Mouse (Mus musculus) embryonic facial prominence, embryonic 13.5 days (tissue): ENCODE data around the gene Zfp637. TPM values are rescaled to one million over a fixed set of nuclear protein-coding genes. Genes with fewer than 3 reads are reported as not detected.
"Not testable (repeated sequence)": the region's sequence is repeated elsewhere in the genome, so short reads cannot be mapped to it uniquely, and the experiment has no call there.

Experiments used
- ATAC-seq: fragments of 200-750 bp; cut with Nextera tagmentation; 2 replicates; pipeline ENCODE4 v1.8.0; 2017; ENCODE audit warnings: low read depth; ENCODE audit not compliant: insufficient number of reproducible peaks, insufficient read depth, low FRiP score, low TSS enrichment
- H3K27ac ChIP-seq: fragments of 300-500 bp; sonication (generic); 2 replicates; pipeline ENCODE4 v1.5.1; 2015; ENCODE audit warnings: moderate library complexity, mild to moderate bottlenecking, inconsistent platforms
- H3K27me3 ChIP-seq: fragments of 300-500 bp; sonication (generic); 2 replicates; pipeline ENCODE4 v1.6.1; 2015; ENCODE audit warnings: mild to moderate bottlenecking, inconsistent platforms
- H3K36me3 ChIP-seq: fragments of 300-500 bp; sonication (generic); 2 replicates; pipeline ENCODE4 v1.6.1; 2015; ENCODE audit warnings: mild to moderate bottlenecking, inconsistent platforms
- H3K4me1 ChIP-seq: fragments of 300-500 bp; sonication (generic); 2 replicates; pipeline ENCODE4 v1.6.1; 2015; ENCODE audit warnings: inconsistent platforms
- H3K4me2 ChIP-seq: fragments of 300-500 bp; sonication (generic); 2 replicates; pipeline ENCODE4 v1.6.1; 2015; ENCODE audit warnings: moderate library complexity, mild to moderate bottlenecking, inconsistent platforms
- H3K4me3 ChIP-seq: fragments of 300-500 bp; sonication (generic); 2 replicates; pipeline ENCODE4 v1.5.1; 2015; ENCODE audit warnings: mild to moderate bottlenecking, inconsistent platforms
- H3K9ac ChIP-seq: fragments of 300-500 bp; sonication (generic); 2 replicates; pipeline ENCODE4 v1.6.1; 2015; ENCODE audit warnings: mild to moderate bottlenecking, inconsistent platforms
- H3K9me3 ChIP-seq: fragments of 300-500 bp; sonication (generic); 2 replicates; pipeline ENCODE4 v1.6.1; 2016; ENCODE audit warnings: inconsistent platforms
- WGBS: fragments of 180-500 bp; shearing (Covaris S2); methylation state at CpG from one replicate; pipeline ENCODE4 v1.1.7; 2015; ENCODE audit warnings: mixed read lengths; 5-methylcytosine and 5-hydroxymethylcytosine counted together
- polyA plus RNA-seq: library from polyadenylated mRNA; unstranded; fragments of >200 nt; fragmentation: Nextera tagmentation; extraction: Ambion mirVana; gene quantifications from 2 replicates; pipeline ENCODE4 v1.2.1, GENCODE M21; 2015

The Zfp637 gene
- polyA plus RNA-seq, 1 experiment from 2014 or later: 180 TPM

DNA sequence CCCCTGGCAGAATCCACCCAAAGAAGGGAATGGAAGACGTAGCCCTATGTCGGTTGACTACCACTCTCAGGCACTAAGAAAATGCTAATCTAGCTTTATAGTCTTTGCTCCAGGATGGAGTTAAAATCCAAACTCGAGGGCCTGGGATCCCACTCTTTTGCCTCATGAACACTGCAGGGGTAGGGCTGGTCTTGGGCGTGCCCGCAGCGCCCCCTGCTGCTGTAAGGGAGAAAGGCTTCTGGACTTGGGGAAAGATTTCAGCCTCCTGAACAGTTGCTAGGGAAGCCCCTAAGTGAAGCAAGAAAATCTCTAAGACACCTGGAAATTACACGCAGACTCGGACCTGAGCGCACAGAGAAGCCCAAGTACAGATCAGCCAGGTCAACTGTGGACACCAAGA is 12.7 kb upstream of the Zfp637 start:
- no peak overlapping the region for H3K27ac ChIP-seq
- WGBS: 19% methylated on average over 9 of the region's 9 CpGs
- no peak for ATAC-seq

DNA sequence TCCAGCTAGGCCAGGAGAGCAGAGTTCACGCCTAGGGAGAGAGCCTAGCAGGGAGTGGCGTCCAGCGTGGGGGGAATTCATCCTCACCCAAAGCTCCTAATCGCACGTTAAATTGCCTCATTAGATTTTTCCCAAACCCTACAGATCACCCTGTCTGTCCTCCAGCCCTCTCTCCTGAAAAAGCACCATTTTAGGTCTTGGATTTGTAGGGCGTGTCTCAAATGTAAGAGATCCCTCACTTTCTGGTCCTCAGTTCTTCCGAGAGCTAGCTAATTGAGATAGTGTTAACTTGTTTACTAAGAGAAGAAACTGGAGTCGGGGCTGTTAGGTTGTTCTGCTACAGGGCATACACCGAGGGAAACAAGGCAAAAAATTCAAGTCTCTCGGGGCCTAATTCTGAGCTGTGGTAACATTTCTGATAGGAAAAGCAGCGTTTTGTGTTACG is 553 bp downstream of the Zfp637 start:
- no peak for ATAC-seq
- peak overlapping the region; percentile 100 for H3K9ac ChIP-seq
- H3K4me3 ChIP-seq: peak overlapping the region; percentile 92
- no peaks in the 10 kb centered on the region for H3K27me3 ChIP-seq
- H3K36me3 ChIP-seq: peaks cover 36% of the 10 kb centered on the region
- no peaks in the 10 kb centered on the region for H3K9me3 ChIP-seq
- H3K4me2 ChIP-seq: peak overlapping the region; percentile 79
- peak overlapping the region; percentile 97 for H3K27ac ChIP-seq
- H3K4me1 ChIP-seq: peaks cover 8% of the 10 kb centered on the region
- 7% methylated on average over 12 of the region's 12 CpGs for WGBS

More for the DNA sequence above, 12.7 kb upstream of the Zfp637 start:
- peaks cover 3% of the 10 kb centered on the region; the same call in 1 of the 2 replicates for H3K4me1 ChIP-seq
- no peak overlapping the region for H3K4me2 ChIP-seq
- H3K4me3 ChIP-seq: no peak overlapping the region
- H3K36me3 ChIP-seq: no peaks in the 10 kb centered on the region
- peaks cover 31% of the 10 kb centered on the region for H3K27me3 ChIP-seq
- no peaks in the 10 kb centered on the region for H3K9me3 ChIP-seq
- H3K9ac ChIP-seq: no peak overlapping the region

DNA sequence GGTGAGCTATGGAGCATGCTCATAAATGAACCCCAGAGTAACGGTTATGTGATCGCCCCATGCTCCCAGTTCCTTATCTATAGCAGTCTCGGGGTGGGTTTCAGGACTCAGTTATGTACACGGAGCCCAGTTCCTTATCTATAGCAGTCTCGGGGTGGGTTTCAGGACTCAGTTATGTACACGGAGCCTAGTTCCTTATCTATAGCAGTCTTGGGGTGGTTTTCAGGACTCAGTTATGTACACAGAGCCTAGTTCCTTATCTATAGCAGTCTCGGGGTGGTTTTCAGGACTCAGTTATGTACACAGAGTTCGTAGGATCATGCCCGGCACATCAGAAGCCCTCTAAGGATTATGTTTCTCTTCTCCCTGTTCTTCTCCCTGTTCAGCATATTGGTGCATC is 3.6 kb downstream of the Zfp637 start:
- Histone ChIP-seq H3K9me3 (no peaks in the 10 kb centered on the region), H3K4me2 (no peak overlapping the region), H3K9ac (no peak overlapping the region), H3K27me3 (no peaks in the 10 kb centered on the region), H3K27ac (no peak overlapping the region), H3K4me3 (no peak overlapping the region), H3K4me1 (peaks cover 8% of the 10 kb centered on the region), H3K36me3 (peaks cover 66% of the 10 kb centered on the region)
- no peak for ATAC-seq
- WGBS: 93% methylated on average over 9 of the region's 9 CpGs

DNA sequence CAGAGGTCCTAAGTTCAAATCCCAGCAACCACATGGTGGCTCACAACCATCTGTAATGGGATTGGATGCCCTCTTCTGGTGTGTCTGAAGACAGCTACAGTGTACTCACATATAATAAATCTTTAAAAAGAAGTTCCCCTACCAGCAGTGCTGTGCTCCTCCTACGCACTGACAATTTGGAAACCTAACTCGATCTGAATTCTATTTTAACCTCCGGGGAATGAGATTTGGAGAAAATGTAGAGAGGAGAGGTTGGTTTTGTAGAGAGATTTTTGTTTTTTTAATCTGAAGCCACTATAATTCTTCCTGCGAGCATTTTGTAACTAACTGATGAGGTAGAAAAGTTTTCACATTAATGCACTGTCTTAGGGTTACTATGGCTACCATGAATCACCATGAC is 5.7 kb downstream of the Zfp637 start:
- peaks cover 66% of the 10 kb centered on the region for H3K36me3 ChIP-seq
- H3K9me3 ChIP-seq, H3K4me1 ChIP-seq, H3K9ac ChIP-seq, ATAC-seq, H3K4me3 ChIP-seq, H3K27ac ChIP-seq, H3K4me2 ChIP-seq, H3K27me3 ChIP-seq: not testable (repeated sequence)
- 95% methylated on average over 4 of the region's 4 CpGs for WGBS

DNA sequence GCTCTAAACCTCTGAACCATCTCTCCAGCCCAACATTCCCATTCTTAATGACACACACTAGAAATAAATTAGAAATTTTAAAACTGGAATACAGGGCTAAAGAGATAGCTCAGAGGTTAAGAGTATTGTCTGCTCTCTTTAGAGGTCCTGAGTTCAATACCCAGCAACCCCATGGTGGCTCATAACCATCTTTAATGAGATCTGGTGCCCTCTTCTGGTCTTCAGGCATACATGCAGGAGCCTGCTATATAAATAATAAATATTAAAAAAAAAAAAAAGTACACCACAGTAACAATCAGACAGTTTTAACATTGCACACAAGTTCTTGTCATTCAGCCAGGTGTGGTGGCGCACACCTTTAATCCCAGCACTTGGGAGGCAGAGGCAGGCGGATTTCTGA is 6.8 kb downstream of the Zfp637 start:
- no peaks in the 10 kb centered on the region for H3K27me3 ChIP-seq
- no peak for ATAC-seq
- H3K4me1 ChIP-seq: no peaks in the 10 kb centered on the region
- H3K27ac ChIP-seq: no peak overlapping the region
- no peaks in the 10 kb centered on the region for H3K9me3 ChIP-seq
- no peak overlapping the region for H3K4me3 ChIP-seq
- peaks cover 66% of the 10 kb centered on the region for H3K36me3 ChIP-seq
- H3K9ac ChIP-seq: no peak overlapping the region
- WGBS: 94% methylated on average over 2 of the region's 2 CpGs
- no peak overlapping the region for H3K4me2 ChIP-seq

DNA sequence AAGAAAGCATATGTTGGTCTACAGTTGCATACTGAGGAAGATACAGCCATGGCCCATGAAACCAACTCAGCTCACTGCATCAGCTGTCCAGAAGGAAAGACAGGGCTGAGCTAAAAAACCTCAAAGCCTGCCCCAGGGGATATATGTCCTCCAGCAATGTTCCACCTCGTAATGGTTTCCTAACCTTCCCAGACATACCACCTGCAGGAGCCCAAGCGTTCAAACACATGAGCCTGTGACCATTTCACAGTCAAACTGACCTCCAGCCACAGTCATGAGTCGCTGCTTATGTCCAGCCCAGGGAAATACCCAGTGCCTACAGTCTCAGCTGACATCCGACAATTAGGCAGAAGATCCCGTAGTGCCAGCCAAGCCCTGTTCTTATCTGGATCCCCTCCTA is 7.6 kb downstream of the Zfp637 start:
- ATAC-seq: no peak
- Histone ChIP-seq H3K27ac (no peak overlapping the region), H3K9ac (no peak overlapping the region), H3K36me3 (peaks cover 60% of the 10 kb centered on the region), H3K4me1 (no peaks in the 10 kb centered on the region), H3K4me2 (no peak overlapping the region), H3K9me3 (no peaks in the 10 kb centered on the region), H3K4me3 (no peak overlapping the region), H3K27me3 (no peaks in the 10 kb centered on the region)
- 91% methylated on average over 5 of the region's 5 CpGs for WGBS

DNA sequence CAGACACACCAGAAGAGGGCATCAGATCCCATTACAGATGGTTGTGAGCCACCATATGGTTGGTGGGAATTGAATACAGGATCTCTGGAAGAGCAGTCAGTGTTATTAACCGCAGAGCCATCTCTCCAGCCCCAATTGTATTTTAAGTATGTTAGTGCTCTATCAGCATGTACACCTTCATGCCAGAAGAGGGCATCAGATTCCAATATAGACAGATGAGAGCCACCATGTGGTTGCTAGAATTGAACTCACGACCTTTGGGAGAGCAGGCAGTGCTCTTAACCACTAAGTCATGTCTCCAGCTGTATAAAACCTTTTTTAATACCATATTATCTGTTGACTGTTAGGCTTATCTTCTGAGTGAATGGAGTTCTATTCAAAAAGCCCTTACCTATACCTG is 10.8 kb downstream of the Zfp637 start:
- no peak for ATAC-seq
- Histone ChIP-seq H3K27me3 (no peaks in the 10 kb centered on the region), H3K36me3 (peaks cover 28% of the 10 kb centered on the region), H3K9ac (no peak overlapping the region), H3K4me3 (no peak overlapping the region), H3K4me2 (no peak overlapping the region), H3K4me1 (no peaks in the 10 kb centered on the region), H3K27ac (no peak overlapping the region), H3K9me3 (no peaks in the 10 kb centered on the region)
- 62% methylated on average over 2 of the region's 2 CpGs for WGBS

DNA sequence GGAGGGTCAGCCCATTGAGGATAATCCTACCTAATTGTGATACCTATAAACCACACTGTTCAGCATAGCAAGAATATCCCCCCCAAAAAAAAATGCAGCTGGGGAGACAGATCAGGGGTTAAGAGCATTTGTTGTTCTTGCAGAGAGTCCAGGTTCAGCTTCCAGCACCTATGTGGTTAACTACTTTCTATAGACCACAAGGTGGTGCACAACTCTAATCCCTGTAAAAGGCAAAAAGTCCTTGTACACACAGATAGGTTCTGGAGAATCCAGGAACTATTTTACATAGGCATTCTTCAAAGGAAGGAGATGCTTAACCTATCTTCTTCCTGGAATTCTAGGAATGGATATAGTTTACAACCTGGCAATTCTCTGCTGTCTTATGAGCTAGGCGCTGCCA is 17.0 kb downstream of the Zfp637 start:
- ATAC-seq: no peak
- Histone ChIP-seq H3K4me3 (no peak overlapping the region), H3K36me3 (no peaks in the 10 kb centered on the region; the same call in 1 of the 2 replicates), H3K27ac (no peak overlapping the region), H3K27me3 (no peaks in the 10 kb centered on the region), H3K4me1 (no peaks in the 10 kb centered on the region), H3K9me3 (no peaks in the 10 kb centered on the region), H3K4me2 (no peak overlapping the region), H3K9ac (no peak overlapping the region)
- 91% methylated on average over 1 of the region's 1 CpGs for WGBS

DNA sequence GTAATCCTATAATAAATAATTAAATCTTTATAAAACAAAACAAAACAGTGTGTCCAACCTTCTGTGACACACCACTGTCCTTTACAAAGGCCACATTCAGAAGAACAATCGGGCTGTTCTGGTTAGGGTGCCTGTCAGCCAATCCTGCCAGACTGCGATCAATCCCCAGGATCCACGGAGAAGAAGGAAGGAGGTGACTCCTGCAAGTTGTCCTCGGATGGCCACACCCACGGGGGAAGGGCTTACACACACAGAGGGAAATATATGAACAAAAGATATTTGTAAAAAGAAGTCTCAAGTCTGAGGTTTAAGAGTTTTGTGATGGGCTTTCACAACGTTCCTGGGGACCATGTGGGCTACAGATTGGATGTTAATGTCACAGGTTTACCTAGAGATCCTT is 20.9 kb downstream of the Zfp637 start, which contains the start of gene Zfp239:
Gene Zfp239, plus strand, starts transcription at position 253 of the 400 bp plus-strand sequence.
- H3K4me1 ChIP-seq: peaks cover 8% of the 10 kb centered on the region
- H3K27me3 ChIP-seq: no peaks in the 10 kb centered on the region
- H3K9me3 ChIP-seq: no peaks in the 10 kb centered on the region
- H3K36me3 ChIP-seq: no peaks in the 10 kb centered on the region
- peak within 1 kb of the TSS; percentile 62 for H3K4me3 ChIP-seq
- ATAC-seq: no peak
- WGBS: 54% methylated on average over 6 of the region's 6 CpGs
- peak within 1 kb of the TSS; percentile 75 for H3K9ac ChIP-seq
- peak within 1 kb of the TSS; percentile 87 for H3K4me2 ChIP-seq
- H3K27ac ChIP-seq: no peak within 1 kb of the TSS

DNA sequence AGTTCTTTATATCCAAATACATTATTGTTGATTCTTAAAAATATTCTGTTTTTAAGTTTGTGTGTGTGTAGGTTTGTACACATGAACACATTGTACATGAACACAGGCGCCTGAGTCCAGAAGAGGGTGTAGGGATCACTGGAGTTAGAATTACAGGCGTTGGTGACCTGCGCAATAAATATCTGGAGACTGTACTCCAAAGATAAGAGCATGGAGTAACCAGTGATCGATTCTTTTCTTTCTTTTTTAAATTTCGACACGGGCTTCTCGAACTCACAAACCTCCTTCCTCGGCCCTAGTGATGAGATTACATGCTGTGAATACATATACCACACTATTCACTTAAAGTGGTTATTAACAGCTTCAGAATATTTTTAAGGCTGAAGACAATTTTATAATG is 21.5 kb downstream of the Zfp637 start:
- Histone ChIP-seq H3K9me3 (no peaks in the 10 kb centered on the region), H3K4me2 (peak overlapping the region; percentile 87), H3K9ac (no peak overlapping the region), H3K4me1 (peaks cover 8% of the 10 kb centered on the region), H3K27me3 (no peaks in the 10 kb centered on the region), H3K27ac (no peak overlapping the region), H3K36me3 (no peaks in the 10 kb centered on the region), H3K4me3 (peak overlapping the region; percentile 62)
- no peak for ATAC-seq
- WGBS: 78% methylated on average over 8 of the region's 8 CpGs

DNA sequence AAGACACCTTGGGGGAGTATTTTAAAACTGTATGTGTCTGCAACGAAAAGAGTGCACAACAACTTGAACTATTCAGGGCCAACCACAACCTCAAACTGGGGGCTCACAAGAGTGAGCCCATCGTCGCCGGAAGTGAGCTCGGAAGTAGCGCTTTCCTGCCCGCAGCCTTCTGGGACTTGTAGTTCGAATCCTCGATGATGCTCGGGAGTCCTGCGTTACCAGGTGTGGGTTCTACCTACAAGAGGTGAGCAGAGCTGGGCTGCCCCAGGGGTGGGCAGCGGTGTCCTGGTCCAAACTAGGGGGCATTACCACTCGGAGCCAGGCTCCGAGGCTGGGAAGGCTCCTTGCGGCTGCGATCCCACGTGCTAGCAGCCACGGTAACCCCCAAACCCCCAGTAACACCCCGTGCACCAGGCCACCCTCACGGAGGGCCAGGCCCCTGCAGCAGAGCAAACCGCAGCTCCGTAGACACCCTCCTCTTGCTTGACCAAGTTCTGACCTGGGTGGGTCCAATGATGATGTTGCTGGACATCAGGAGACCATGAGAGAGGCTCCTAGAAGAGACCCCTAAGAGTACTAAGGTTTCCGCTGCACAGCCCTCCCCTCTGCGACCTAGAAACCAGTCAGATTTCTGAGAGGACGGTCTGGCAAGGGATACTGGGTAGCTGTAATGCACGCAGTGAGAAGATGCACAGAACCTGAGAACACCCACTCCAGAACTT is 22.1 kb downstream of the Zfp637 start:
- H3K4me3 ChIP-seq: peak overlapping the region; percentile 62
- peak; percentile 80 for ATAC-seq
- peak overlapping the region; percentile 75 for H3K9ac ChIP-seq
- no peak overlapping the region for H3K27ac ChIP-seq
- no peaks in the 10 kb centered on the region for H3K9me3 ChIP-seq
- no peaks in the 10 kb centered on the region for H3K36me3 ChIP-seq
- H3K27me3 ChIP-seq: no peaks in the 10 kb centered on the region
- H3K4me1 ChIP-seq: peaks cover 8% of the 10 kb centered on the region
- WGBS: 2% methylated on average over 26 of the region's 26 CpGs
- H3K4me2 ChIP-seq: peak overlapping the region; percentile 87

DNA sequence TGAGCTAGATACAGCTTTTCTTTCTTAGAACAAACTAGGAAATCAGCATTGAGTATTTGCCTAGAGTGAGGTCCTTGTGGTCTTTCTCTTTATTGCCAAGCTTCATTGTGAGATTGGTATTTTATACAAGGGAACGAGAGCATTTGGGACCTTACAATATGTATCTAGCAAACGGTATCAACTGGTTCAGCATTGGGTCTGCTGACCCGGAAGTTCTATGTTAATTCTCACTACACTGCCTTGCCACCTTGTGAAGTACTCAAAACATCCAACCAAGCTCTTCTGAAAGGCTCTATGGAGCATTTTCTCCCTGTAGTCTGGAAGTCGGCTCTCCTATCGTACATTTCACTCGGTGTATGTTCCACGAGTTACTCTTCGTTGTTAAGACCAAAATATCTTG is 22.8 kb downstream of the Zfp637 start:
- WGBS: 93% methylated on average over 8 of the region's 8 CpGs
- H3K9ac ChIP-seq: no peak overlapping the region

More for the DNA sequence above, 22.8 kb downstream of the Zfp637 start:
- H3K4me1 ChIP-seq: peaks cover 8% of the 10 kb centered on the region
- no peaks in the 10 kb centered on the region for H3K9me3 ChIP-seq
- H3K27ac ChIP-seq: no peak overlapping the region
- no peak for ATAC-seq
- no peaks in the 10 kb centered on the region for H3K27me3 ChIP-seq
- H3K4me2 ChIP-seq: peak overlapping the region; percentile 87
- peak overlapping the region; percentile 62 for H3K4me3 ChIP-seq
- H3K36me3 ChIP-seq: no peaks in the 10 kb centered on the region
